Mouse (Mus musculus) heart, embryonic 10.5 days (tissue): ENCODE measurements around the gene Agbl5. TPM values are rescaled to one million over a fixed set of nuclear protein-coding genes. Genes with fewer than 3 reads are reported as not detected.

Experiments
- DNase-seq: peaks from one replicate; pipeline ENCODE4 v3.0.0-alpha.2; 2017; ENCODE audit warnings: low spot score
- H3K27ac ChIP-seq: fragments of 300-500 bp; sonication (generic); 2 replicates; pipeline ENCODE4 v1.5.1; 2016; ENCODE audit warnings: mild to moderate bottlenecking
- H3K27me3 ChIP-seq: fragments of 300-500 bp; sonication (generic); 2 replicates; pipeline ENCODE4 v1.6.1; 2016; ENCODE audit warnings: mild to moderate bottlenecking; ENCODE audit not compliant: poor library complexity, insufficient read depth, severe bottlenecking
- H3K36me3 ChIP-seq: fragments of 300-500 bp; sonication (generic); 2 replicates; pipeline ENCODE4 v1.6.1; 2016; ENCODE audit warnings: mild to moderate bottlenecking, moderate library complexity
- H3K4me1 ChIP-seq: fragments of 300-500 bp; sonication (generic); 2 replicates; pipeline ENCODE4 v1.6.1; 2016; ENCODE audit warnings: mild to moderate bottlenecking
- H3K4me3 ChIP-seq: fragments of 300-500 bp; sonication (generic); 2 replicates; pipeline ENCODE4 v1.5.1; 2016; ENCODE audit warnings: mild to moderate bottlenecking, moderate library complexity
- H3K9me3 ChIP-seq: fragments of 300-500 bp; sonication (generic); 2 replicates; pipeline ENCODE4 v1.6.1; 2016; ENCODE audit warnings: mild to moderate bottlenecking, moderate library complexity
- WGBS: fragments of 180-500 bp; shearing (Covaris S2); methylation state at CpG from one replicate; pipeline ENCODE4 v1.1.7; 2016; 5-methylcytosine and 5-hydroxymethylcytosine counted together
- polyA plus RNA-seq: library from polyadenylated mRNA; unstranded; fragments of >200 nt; fragmentation: Nextera tagmentation; extraction: Ambion mirVana; gene quantifications from 2 replicates; pipeline ENCODE4 v1.2.1, GENCODE M21; 2016

The Agbl5 gene
- polyA plus RNA-seq, result 12.3 and 17.4 TPM in 2 replicates

GRCm38 (mm10) chr5:30888337-30889087, at the start of gene Agbl5:
Gene Agbl5 (plus strand): TSS chr5:30888694.
- Histone ChIP-seq H3K27me3 (no peaks in the 10 kb centered on the region), H3K9me3 (no peaks in the 10 kb centered on the region), H3K27ac (peak within 1 kb of the TSS; percentile 97), H3K4me1 (peaks cover 14% of the 10 kb centered on the region), H3K4me3 (peak within 1 kb of the TSS; percentile 82), H3K36me3 (peaks cover 32% of the 10 kb centered on the region)
- WGBS, result under 1% methylated on average over 42 of the region's 42 CpGs
- peak; percentile 98 for DNase-seq

- Histone ChIP-seq H3K36me3 (no peaks in the 10 kb centered on the region; the same call in 1 of the 2 replicates), H3K9me3 (no peaks in the 10 kb centered on the region), H3K27me3 (no peaks in the 10 kb centered on the region), H3K4me1 (no peaks in the 10 kb centered on the region), H3K27ac (no peak overlapping the region), H3K4me3 (no peak overlapping the region)
- whole genome bisulfite sequencing, result 79% methylated on average over 2 of the region's 2 CpGs
- no peak for DNase-seq
Measured at GRCm38 (mm10) chr5:30839731-30840130, 48.8 kb upstream of the Agbl5 start.

GRCm38 (mm10) chr5:30841896-30842295, 46.6 kb upstream of the Agbl5 start:
- no peak overlapping the region for H3K4me3 ChIP-seq
- H3K9me3 ChIP-seq, result no peaks in the 10 kb centered on the region
- WGBS, result 30% methylated on average over 3 of the region's 3 CpGs
- H3K27ac ChIP-seq, result no peak overlapping the region
- no peaks in the 10 kb centered on the region for H3K27me3 ChIP-seq
- H3K4me1 ChIP-seq, result no peaks in the 10 kb centered on the region
- no peak for DNase-seq
- H3K36me3 ChIP-seq, result no peaks in the 10 kb centered on the region; the same call in 1 of the 2 replicates

GRCm38 (mm10) chr5:30849891-30850555, 38.5 kb upstream of the Agbl5 start:
- H3K4me3 ChIP-seq, result no peak overlapping the region
- no peak overlapping the region for H3K27ac ChIP-seq
- H3K4me1 ChIP-seq, result peaks cover 21% of the 10 kb centered on the region
- DNase-seq, result no peak
- WGBS, result 52% methylated on average over 6 of the region's 6 CpGs
- no peaks in the 10 kb centered on the region for H3K36me3 ChIP-seq
- H3K27me3 ChIP-seq, result 0 out of 2 replicates have a peak, but pooled peaks cover 5% of the 10 kb centered on the region
- H3K9me3 ChIP-seq, result no peaks in the 10 kb centered on the region

- peaks cover 21% of the 10 kb centered on the region for H3K4me1 ChIP-seq
- no peak overlapping the region for H3K27ac ChIP-seq
- no peak for DNase-seq
- H3K27me3 ChIP-seq, result 0 out of 2 replicates have a peak, but pooled peaks cover 5% of the 10 kb centered on the region
- no peaks in the 10 kb centered on the region for H3K36me3 ChIP-seq
- WGBS, result 51% methylated on average over 2 of the region's 2 CpGs
- no peaks in the 10 kb centered on the region for H3K9me3 ChIP-seq
- H3K4me3 ChIP-seq, result no peak overlapping the region
Measured at GRCm38 (mm10) chr5:30850556-30850925, 38.0 kb upstream of the Agbl5 start.

- 0 out of 2 replicates have a peak, but pooled peaks cover 5% of the 10 kb centered on the region for H3K27me3 ChIP-seq
- WGBS, result 81% methylated on average over 4 of the region's 4 CpGs
- peaks cover 23% of the 10 kb centered on the region for H3K4me1 ChIP-seq
Measured at GRCm38 (mm10) chr5:30853522-30853921, 35.0 kb upstream of the Agbl5 start.

GRCm38 (mm10) chr5:30855674-30856073, 32.8 kb upstream of the Agbl5 start:
- no peaks in the 10 kb centered on the region for H3K36me3 ChIP-seq
- H3K4me1 ChIP-seq, result peaks cover 8% of the 10 kb centered on the region
- no peak overlapping the region for H3K27ac ChIP-seq
- H3K4me3 ChIP-seq, result no peak overlapping the region
- 0 out of 2 replicates have a peak, but pooled peaks cover 5% of the 10 kb centered on the region for H3K27me3 ChIP-seq
- DNase-seq, result no peak
- WGBS, result 44% methylated on average over 3 of the region's 3 CpGs
- no peaks in the 10 kb centered on the region for H3K9me3 ChIP-seq

More at GRCm38 (mm10) chr5:30853522-30853921, 35.0 kb upstream of the Agbl5 start:
- DNase-seq, result no peak
- no peaks in the 10 kb centered on the region for H3K9me3 ChIP-seq
- no peak overlapping the region for H3K4me3 ChIP-seq
- no peak overlapping the region for H3K27ac ChIP-seq
- no peaks in the 10 kb centered on the region for H3K36me3 ChIP-seq

- WGBS, result 81% methylated on average over 2 of the region's 2 CpGs
- no peak overlapping the region for H3K27ac ChIP-seq
- no peak for DNase-seq
Measured at GRCm38 (mm10) chr5:30856124-30856523, 32.4 kb upstream of the Agbl5 start.

GRCm38 (mm10) chr5:30863852-30864251, 24.6 kb upstream of the Agbl5 start:
- H3K27ac ChIP-seq, result peak overlapping the region; percentile 30; the same call in 1 of the 2 replicates
- WGBS, result 40% methylated on average over 4 of the region's 4 CpGs
- no peak for DNase-seq
- H3K4me3 ChIP-seq, result no peak overlapping the region
- H3K36me3 ChIP-seq, result 0 out of 2 replicates have a peak, but pooled peaks cover 2% of the 10 kb centered on the region
- peaks cover 5% of the 10 kb centered on the region; the same call in 1 of the 2 replicates for H3K27me3 ChIP-seq
- no peaks in the 10 kb centered on the region for H3K9me3 ChIP-seq
- H3K4me1 ChIP-seq, result peaks cover 16% of the 10 kb centered on the region

More at GRCm38 (mm10) chr5:30856124-30856523, 32.4 kb upstream of the Agbl5 start:
- no peak overlapping the region for H3K4me3 ChIP-seq
- H3K27me3 ChIP-seq, result 0 out of 2 replicates have a peak, but pooled peaks cover 5% of the 10 kb centered on the region
- H3K36me3 ChIP-seq, result no peaks in the 10 kb centered on the region
- H3K9me3 ChIP-seq, result no peaks in the 10 kb centered on the region
- 0 out of 2 replicates have a peak, but pooled peaks cover 5% of the 10 kb centered on the region for H3K4me1 ChIP-seq

GRCm38 (mm10) chr5:30864322-30864721, 24.2 kb upstream of the Agbl5 start:
- Histone ChIP-seq H3K36me3 (0 out of 2 replicates have a peak, but pooled peaks cover 2% of the 10 kb centered on the region), H3K4me1 (peaks cover 16% of the 10 kb centered on the region), H3K27me3 (peaks cover 5% of the 10 kb centered on the region; the same call in 1 of the 2 replicates), H3K4me3 (peak overlapping the region; percentile 18; the same call in 1 of the 2 replicates), H3K27ac (0 out of 2 replicates have a peak overlapping the region, but pooled peaks have one; percentile 32), H3K9me3 (no peaks in the 10 kb centered on the region)
- 31% methylated on average over 15 of the region's 15 CpGs for WGBS
- no peak for DNase-seq

GRCm38 (mm10) chr5:30866871-30867270, 21.6 kb upstream of the Agbl5 start:
- H3K36me3 ChIP-seq, result peaks cover 13% of the 10 kb centered on the region
- H3K27me3 ChIP-seq, result peaks cover 5% of the 10 kb centered on the region; the same call in 1 of the 2 replicates
- DNase-seq, result no peak
- no peak overlapping the region for H3K4me3 ChIP-seq
- H3K27ac ChIP-seq, result no peak overlapping the region
- H3K4me1 ChIP-seq, result peaks cover 25% of the 10 kb centered on the region
- H3K9me3 ChIP-seq, result no peaks in the 10 kb centered on the region
- 90% methylated on average over 3 of the region's 3 CpGs for WGBS

- peaks cover 5% of the 10 kb centered on the region; the same call in 1 of the 2 replicates for H3K27me3 ChIP-seq
- no peaks in the 10 kb centered on the region for H3K9me3 ChIP-seq
- H3K4me1 ChIP-seq, result peaks cover 25% of the 10 kb centered on the region
- DNase-seq, result no peak
- peaks cover 22% of the 10 kb centered on the region for H3K36me3 ChIP-seq
- H3K4me3 ChIP-seq, result peak within 1 kb of the TSS; percentile 92; the same call in 1 of the 2 replicates
- peak within 1 kb of the TSS; percentile 95; the same call in 1 of the 2 replicates for H3K27ac ChIP-seq
- WGBS, result 94% methylated on average over 3 of the region's 3 CpGs
Measured at GRCm38 (mm10) chr5:30867712-30868111, 20.8 kb upstream of the Agbl5 start, which contains the start of gene Tmem214. Gene Tmem214 (plus strand): TSS chr5:30868012.
